Mouse (Mus musculus): ENCODE measurements around the gene Evi2a. TPM values are rescaled to one million over a fixed set of nuclear protein-coding genes. Genes with fewer than 3 reads are reported as not detected.

Gene Evi2a
- polyA plus RNA-seq, 1 experiment from 2014 or later, result 2.2 TPM

GRCm38 (mm10) chr11:79528601-79529000 is 1.8 kb downstream of the Evi2a start:
- no peaks in the 10 kb centered on the region for H3K27me3 ChIP-seq (replicated peaks; ENCODE audit: control insufficient read depth, insufficient read depth, low read length)
- no peak overlapping the region for H3K4me2 ChIP-seq (replicated peaks; ENCODE audit: low read depth)
- no peaks in the 10 kb centered on the region for H3K9me3 ChIP-seq (ENCODE audit: control insufficient read depth)
- 78% methylated on average over 3 of the region's 3 CpGs for whole genome bisulfite sequencing
- no peak overlapping the region for H3K9ac ChIP-seq (ENCODE audit: low read depth, low read length)
- H3K4me1 ChIP-seq (replicated peaks; ENCODE audit: control insufficient read depth, insufficient read depth, low read length), result no peaks in the 10 kb centered on the region
- no peak overlapping the region for H3K27ac ChIP-seq (ENCODE audit: low read depth, low read length)
- H3K36me3 ChIP-seq (ENCODE audit: control insufficient read depth, insufficient read depth), result no peaks in the 10 kb centered on the region; the same call in 1 of the 2 replicates
- H3K4me3 ChIP-seq (ENCODE audit: low read depth, low read length), result no peak overlapping the region
- no peak for ATAC-seq
- no peak for TF ChIP-seq CTCF (IDR thresholded peaks at IDR 0.05; ENCODE audit: low read depth)

GRCm38 (mm10) chr11:79527739-79528384 is 2.5 kb downstream of the Evi2a start:
- peak overlapping the region; percentile 35; the same call in 1 of the 2 replicates for H3K27ac ChIP-seq (ENCODE audit: low read depth, low read length)
- no peak overlapping the region for H3K4me3 ChIP-seq (ENCODE audit: low read depth, low read length)
- no peak for TF ChIP-seq CTCF (IDR thresholded peaks at IDR 0.05; ENCODE audit: low read depth)

GRCm38 (mm10) chr11:79527015-79527738 is 3.2 kb downstream of the Evi2a start:
- no peaks in the 10 kb centered on the region; the same call in 1 of the 2 replicates for H3K36me3 ChIP-seq (ENCODE audit: control insufficient read depth, insufficient read depth)
- H3K4me3 ChIP-seq (ENCODE audit: low read depth, low read length), result no peak overlapping the region
- no peaks in the 10 kb centered on the region for H3K27me3 ChIP-seq (replicated peaks; ENCODE audit: control insufficient read depth, insufficient read depth, low read length)
- H3K9me3 ChIP-seq (ENCODE audit: control insufficient read depth), result no peaks in the 10 kb centered on the region
- no peak overlapping the region for H3K9ac ChIP-seq (ENCODE audit: low read depth, low read length)
- 0 out of 2 replicates have a peak overlapping the region, but pooled peaks have one; percentile 4 for H3K4me2 ChIP-seq (replicated peaks; ENCODE audit: low read depth)
- WGBS, result 56% methylated on average over 15 of the region's 15 CpGs
- ATAC-seq, result no peak
- H3K4me1 ChIP-seq (replicated peaks; ENCODE audit: control insufficient read depth, insufficient read depth, low read length), result no peaks in the 10 kb centered on the region
- H3K27ac ChIP-seq (ENCODE audit: low read depth, low read length), result peak overlapping the region; percentile 35; the same call in 1 of the 2 replicates
- TF ChIP-seq CTCF (IDR thresholded peaks at IDR 0.05; ENCODE audit: low read depth), result no peak

More at GRCm38 (mm10) chr11:79527739-79528384, 2.5 kb downstream of the Evi2a start:
- H3K4me2 ChIP-seq (replicated peaks; ENCODE audit: low read depth), result no peak overlapping the region
- ATAC-seq, result no peak
- no peaks in the 10 kb centered on the region; the same call in 1 of the 2 replicates for H3K36me3 ChIP-seq (ENCODE audit: control insufficient read depth, insufficient read depth)
- no peaks in the 10 kb centered on the region for H3K4me1 ChIP-seq (replicated peaks; ENCODE audit: control insufficient read depth, insufficient read depth, low read length)
- H3K9me3 ChIP-seq (ENCODE audit: control insufficient read depth), result no peaks in the 10 kb centered on the region
- 81% methylated on average over 5 of the region's 5 CpGs for WGBS
- H3K9ac ChIP-seq (ENCODE audit: low read depth, low read length), result no peak overlapping the region
- H3K27me3 ChIP-seq (replicated peaks; ENCODE audit: control insufficient read depth, insufficient read depth, low read length), result no peaks in the 10 kb centered on the region

GRCm38 (mm10) chr11:79526549-79526948 is 3.9 kb downstream of the Evi2a start:
- Histone ChIP-seq H3K4me3 (ENCODE audit: low read depth, low read length) (no peak overlapping the region), H3K4me1 (replicated peaks; ENCODE audit: control insufficient read depth, insufficient read depth, low read length) (no peaks in the 10 kb centered on the region), H3K36me3 (ENCODE audit: control insufficient read depth, insufficient read depth) (no peaks in the 10 kb centered on the region; the same call in 1 of the 2 replicates), H3K27ac (ENCODE audit: low read depth, low read length) (no peak overlapping the region), H3K27me3 (replicated peaks; ENCODE audit: control insufficient read depth, insufficient read depth, low read length) (no peaks in the 10 kb centered on the region), H3K9me3 (ENCODE audit: control insufficient read depth) (no peaks in the 10 kb centered on the region), H3K4me2 (replicated peaks; ENCODE audit: low read depth) (no peak overlapping the region), H3K9ac (ENCODE audit: low read depth, low read length) (no peak overlapping the region)
- TF ChIP-seq CTCF (IDR thresholded peaks at IDR 0.05; ENCODE audit: low read depth), result no peak
- 86% methylated on average over 3 of the region's 3 CpGs for WGBS
- ATAC-seq, result no peak

GRCm38 (mm10) chr11:79524310-79524575 is 6.2 kb downstream of the Evi2a start:
- WGBS, result 81% methylated on average over 1 of the region's 1 CpGs
- Histone ChIP-seq H3K9me3 (ENCODE audit: control insufficient read depth) (no peaks in the 10 kb centered on the region), H3K4me2 (replicated peaks; ENCODE audit: low read depth) (no peak overlapping the region), H3K27me3 (replicated peaks; ENCODE audit: control insufficient read depth, insufficient read depth, low read length) (no peaks in the 10 kb centered on the region), H3K36me3 (ENCODE audit: control insufficient read depth, insufficient read depth) (no peaks in the 10 kb centered on the region; the same call in 1 of the 2 replicates), H3K4me1 (replicated peaks; ENCODE audit: control insufficient read depth, insufficient read depth, low read length) (no peaks in the 10 kb centered on the region), H3K27ac (ENCODE audit: low read depth, low read length) (no peak overlapping the region), H3K9ac (ENCODE audit: low read depth, low read length) (no peak overlapping the region), H3K4me3 (ENCODE audit: low read depth, low read length) (no peak overlapping the region)
- no peak for ATAC-seq
- no peak for TF ChIP-seq CTCF (IDR thresholded peaks at IDR 0.05; ENCODE audit: low read depth)

GRCm38 (mm10) chr11:79523560-79524309 is 6.7 kb downstream of the Evi2a start, which contains the start of gene Evi2b:
TSS of gene Evi2b (minus strand) at chr11:79523762.
- Histone ChIP-seq H3K4me3 (ENCODE audit: low read depth, low read length) (no peak within 1 kb of the TSS), H3K9ac (ENCODE audit: low read depth, low read length) (no peak within 1 kb of the TSS), H3K4me2 (replicated peaks; ENCODE audit: low read depth) (no peak within 1 kb of the TSS), H3K36me3 (ENCODE audit: control insufficient read depth, insufficient read depth) (no peaks in the 10 kb centered on the region; the same call in 1 of the 2 replicates), H3K9me3 (ENCODE audit: control insufficient read depth) (no peaks in the 10 kb centered on the region), H3K27me3 (replicated peaks; ENCODE audit: control insufficient read depth, insufficient read depth, low read length) (no peaks in the 10 kb centered on the region), H3K27ac (ENCODE audit: low read depth, low read length) (no peak within 1 kb of the TSS), H3K4me1 (replicated peaks; ENCODE audit: control insufficient read depth, insufficient read depth, low read length) (no peaks in the 10 kb centered on the region)
- TF ChIP-seq CTCF (IDR thresholded peaks at IDR 0.05; ENCODE audit: low read depth), result no peak
- WGBS, result 68% methylated on average over 10 of the region's 10 CpGs
- ATAC-seq, result no peak
